Mouse (Mus musculus): ENCODE results near the gene Hsd17b13.
"Not testable (repeated sequence)": the region's sequence is repeated elsewhere in the genome, so short reads cannot be mapped to it uniquely, and the experiment has no call there.

Hsd17b13 gene

GRCm38 (mm10) chr5:103977297-103977696, at the start of gene Hsd17b13:
Gene Hsd17b13, minus strand, starts transcription at chr5:103977410.
- no peak for DNase-seq

- DNase-seq, result no peak
These were observed 48.1 kb upstream of the Hsd17b13 start for GRCm38 (mm10) chr5:104025245-104025854.

- DNase-seq, result no peak
These were observed 47.6 kb upstream of the Hsd17b13 start for GRCm38 (mm10) chr5:104024762-104025161.

- DNase-seq, result not testable (repeated sequence)
These were observed 47.0 kb upstream of the Hsd17b13 start for GRCm38 (mm10) chr5:104024193-104024592.

GRCm38 (mm10) chr5:104023289-104024020, 46.2 kb upstream of the Hsd17b13 start:
- DNase-seq, result peak; percentile 54

GRCm38 (mm10) chr5:104022558-104022957, 45.3 kb upstream of the Hsd17b13 start:
- DNase-seq, result no peak

- DNase-seq, result peak; percentile 96
These were observed 44.6 kb upstream of the Hsd17b13 start, which contains the start of gene Hsd17b11 for GRCm38 (mm10) chr5:104021597-104022378. Gene Hsd17b11, minus strand, starts transcription at chr5:104021919.

GRCm38 (mm10) chr5:104011419-104011818, 34.2 kb upstream of the Hsd17b13 start:
- DNase-seq, result no peak

- DNase-seq, result peak; percentile 63
These were observed 33.1 kb upstream of the Hsd17b13 start for GRCm38 (mm10) chr5:104010261-104010660.

GRCm38 (mm10) chr5:104009421-104009820, 32.2 kb upstream of the Hsd17b13 start:
- DNase-seq, result no peak

- no peak for DNase-seq
These were observed 30.6 kb upstream of the Hsd17b13 start for GRCm38 (mm10) chr5:104007801-104008200.

GRCm38 (mm10) chr5:104006811-104007210, 29.6 kb upstream of the Hsd17b13 start:
- DNase-seq, result no peak

GRCm38 (mm10) chr5:104003955-104004354, 26.7 kb upstream of the Hsd17b13 start:
- peak; percentile 72 for DNase-seq

GRCm38 (mm10) chr5:104003256-104003931, 26.2 kb upstream of the Hsd17b13 start:
- peak; percentile 59 for DNase-seq

GRCm38 (mm10) chr5:104002549-104003255, 25.5 kb upstream of the Hsd17b13 start:
- DNase-seq, result no peak

- DNase-seq, result peak; percentile 91
These were observed 22.5 kb upstream of the Hsd17b13 start for GRCm38 (mm10) chr5:103999738-104000137.

GRCm38 (mm10) chr5:103998739-103999138, 21.5 kb upstream of the Hsd17b13 start:
- DNase-seq, result peak; percentile 28

- DNase-seq, result peak; percentile 37
These were observed 18.0 kb upstream of the Hsd17b13 start for GRCm38 (mm10) chr5:103995181-103995580.

- no peak for DNase-seq
These were observed 17.5 kb upstream of the Hsd17b13 start for GRCm38 (mm10) chr5:103994669-103995068.

GRCm38 (mm10) chr5:103993601-103994000, 16.4 kb upstream of the Hsd17b13 start:
- peak; percentile 45 for DNase-seq

- no peak for DNase-seq
These were observed 15.6 kb upstream of the Hsd17b13 start for GRCm38 (mm10) chr5:103992831-103993230.
